ENCODE assay signal across 12 mouse cellular contexts in genomic region chr4:32326279-32326678, GRCm38 (mm10).
A peak's percentile ranks its signal among the peaks of the same experiment; 100 is the strongest.
DNase-seq lines count a peak whose midpoint lies in the region; ATAC-seq and TF ChIP-seq lines count a peak whose summit lies in the region.
"Had no signal": no experiment of that assay in that cellular context is flagged by ENCODE, and none has a peak within 500 bp of the region (broad histone marks: within the 10 kb centered on the region; RNA-seq: fewer than 3 reads in every experiment).

No protein-coding gene starts in this region.

- peaks cover 5% of the 10 kb centered on the region; the same call in 1 of the 2 replicates for H3K36me3 ChIP-seq in heart, embryonic 12.5 days
- H3K36me3 ChIP-seq in heart, adult 2 months (ENCODE audit: control insufficient read depth, insufficient read depth, low read length): no peaks in the 10 kb centered on the region; the same call in none of the 2 replicates
- peaks cover 23% of the 10 kb centered on the region for H3K36me3 ChIP-seq in embryonic facial prominence, embryonic 10.5 days (replicated peaks)
- peaks cover 11% of the 10 kb centered on the region for H3K36me3 ChIP-seq in hindbrain, embryonic 10.5 days
- peaks cover 8% of the 10 kb centered on the region; the same call in 1 of the 2 replicates for H3K36me3 ChIP-seq in midbrain, embryonic 12.5 days
- H3K36me3 ChIP-seq: liver, embryonic 15.5 days had no signal

- intact Hi-C loops in heart, adult 2 months (cut with DNase I): no loop called here
- intact Hi-C loops in gastrocnemius, postnatal 36 days (cut with DNase I): no loop called here

- ATAC-seq in heart, embryonic 12.5 days (ENCODE audit: insufficient number of reproducible peaks, low FRiP score): no peak
- no peak; the same call in 1 of the 2 replicates for ATAC-seq in midbrain, embryonic 12.5 days (ENCODE audit: low FRiP score, low read depth)
- no peak for ATAC-seq in activated CD4-positive, CD25-positive, alpha-beta regulatory T cell, adult 4 months

- no peaks in the 10 kb centered on the region for H3K27me3 ChIP-seq in heart, embryonic 12.5 days (replicated peaks)
- no peaks in the 10 kb centered on the region for H3K27me3 ChIP-seq in heart, adult 2 months (ENCODE audit: control insufficient read depth, insufficient read depth, low read length)
- no peaks in the 10 kb centered on the region for H3K27me3 ChIP-seq in embryonic facial prominence, embryonic 10.5 days (replicated peaks; ENCODE audit: low read depth, poor library complexity, severe bottlenecking)
- H3K27me3 ChIP-seq in hindbrain, embryonic 10.5 days (ENCODE audit: insufficient read depth, poor library complexity, severe bottlenecking): no peaks in the 10 kb centered on the region
- H3K27me3 ChIP-seq in midbrain, embryonic 12.5 days: no peaks in the 10 kb centered on the region
- H3K27me3 ChIP-seq: liver, embryonic 15.5 days had no signal

- H3K27ac ChIP-seq in heart, embryonic 12.5 days (ENCODE audit: poor library complexity, severe bottlenecking): peak overlapping the region; percentile 2; the same call in 1 of the 2 replicates
- no peak overlapping the region for H3K27ac ChIP-seq in heart, adult 2 months
- peak overlapping the region; percentile 67; the same call in 1 of the 2 replicates for H3K27ac ChIP-seq in embryonic facial prominence, embryonic 10.5 days (replicated peaks)
- H3K27ac ChIP-seq in hindbrain, embryonic 10.5 days: peak overlapping the region; percentile 84
- peak overlapping the region; percentile 88 for H3K27ac ChIP-seq in midbrain, embryonic 12.5 days (replicated peaks)
- H3K27ac ChIP-seq: liver, embryonic 15.5 days had no signal

- H3K9me3 ChIP-seq in heart, embryonic 12.5 days (replicated peaks): no peaks in the 10 kb centered on the region
- peaks cover 6% of the 10 kb centered on the region; the same call in 1 of the 2 replicates for H3K9me3 ChIP-seq in embryonic facial prominence, embryonic 10.5 days
- peaks cover 11% of the 10 kb centered on the region; the same call in 1 of the 2 replicates for H3K9me3 ChIP-seq in hindbrain, embryonic 10.5 days
- H3K9me3 ChIP-seq in midbrain, embryonic 12.5 days: peaks cover 9% of the 10 kb centered on the region; the same call in 1 of the 2 replicates
- H3K9me3 ChIP-seq: liver, embryonic 15.5 days had no signal

- peaks cover 43% of the 10 kb centered on the region for H3K4me1 ChIP-seq in heart, embryonic 12.5 days (replicated peaks)
- H3K4me1 ChIP-seq in heart, adult 2 months (ENCODE audit: control insufficient read depth, insufficient read depth, low read length): peaks cover 7% of the 10 kb centered on the region
- peaks cover 36% of the 10 kb centered on the region for H3K4me1 ChIP-seq in embryonic facial prominence, embryonic 10.5 days
- peaks cover 47% of the 10 kb centered on the region for H3K4me1 ChIP-seq in hindbrain, embryonic 10.5 days (replicated peaks)
- H3K4me1 ChIP-seq in midbrain, embryonic 12.5 days: peaks cover 45% of the 10 kb centered on the region

- DNase-seq in heart, adult 2 months: no peak
- DNase-seq in embryonic facial prominence, embryonic 10.5 days (ENCODE audit: low spot score): no peak
- no peak for DNase-seq in hindbrain, embryonic 10.5 days (ENCODE audit: low spot score)
- no peak for DNase-seq in gastrocnemius, postnatal 36 days
- no peak for DNase-seq in right cerebral cortex, postnatal 10 days (ENCODE audit: low spot score in 2 of 2)
- DNase-seq: heart, postnatal 14 days; kidney, postnatal 14 days; thymus, postnatal 25 days had no signal

- no peak for TF ChIP-seq CTCF in heart, adult 2 months (IDR thresholded peaks at IDR 0.05)

- H3K9ac ChIP-seq in heart, embryonic 12.5 days: peak overlapping the region; percentile 23; the same call in 1 of the 2 replicates
- H3K9ac ChIP-seq in heart, adult 2 months (ENCODE audit: low read depth, low read length): no peak overlapping the region
- no peak overlapping the region for H3K9ac ChIP-seq in midbrain, embryonic 12.5 days (replicated peaks)
- H3K9ac ChIP-seq: liver, embryonic 15.5 days had no signal

- WGBS in heart, embryonic 12.5 days: 57% methylated on average over 10 of the region's 10 CpGs
- 80% methylated on average over 10 of the region's 10 CpGs for WGBS in heart, adult 2 months
- WGBS in embryonic facial prominence, embryonic 10.5 days: 82% methylated on average over 10 of the region's 10 CpGs
- WGBS in hindbrain, embryonic 10.5 days: 74% methylated on average over 10 of the region's 10 CpGs
- WGBS in midbrain, embryonic 12.5 days: 60% methylated on average over 10 of the region's 10 CpGs

- H3K4me3 ChIP-seq in heart, embryonic 12.5 days: no peak overlapping the region
- H3K4me3 ChIP-seq in heart, adult 2 months: no peak overlapping the region
- H3K4me3 ChIP-seq in embryonic facial prominence, embryonic 10.5 days: no peak overlapping the region
- H3K4me3 ChIP-seq in hindbrain, embryonic 10.5 days: no peak overlapping the region
- no peak overlapping the region for H3K4me3 ChIP-seq in midbrain, embryonic 12.5 days
- H3K4me3 ChIP-seq: liver, embryonic 15.5 days had no signal

- TF ChIP-seq EP300 in heart, adult 2 months (IDR thresholded peaks at IDR 0.05; ENCODE audit: insufficient read depth, low read depth, low read length): no peak

- H3K79me2 ChIP-seq in heart, adult 2 months (replicated peaks; ENCODE audit: control insufficient read depth, insufficient read depth, low read length): no peaks in the 10 kb centered on the region

- peak overlapping the region; percentile 5 for H3K4me2 ChIP-seq in heart, embryonic 12.5 days
- peak overlapping the region; percentile 25 for H3K4me2 ChIP-seq in midbrain, embryonic 12.5 days (replicated peaks)
- H3K4me2 ChIP-seq: liver, embryonic 15.5 days had no signal

- no peak for TF ChIP-seq POLR2A in heart, adult 2 months (IDR thresholded peaks at IDR 0.05; ENCODE audit: insufficient read depth, low read depth, low read length)
